ENCODE assay signal across 9 mouse cellular contexts in the genomic region with DNA sequence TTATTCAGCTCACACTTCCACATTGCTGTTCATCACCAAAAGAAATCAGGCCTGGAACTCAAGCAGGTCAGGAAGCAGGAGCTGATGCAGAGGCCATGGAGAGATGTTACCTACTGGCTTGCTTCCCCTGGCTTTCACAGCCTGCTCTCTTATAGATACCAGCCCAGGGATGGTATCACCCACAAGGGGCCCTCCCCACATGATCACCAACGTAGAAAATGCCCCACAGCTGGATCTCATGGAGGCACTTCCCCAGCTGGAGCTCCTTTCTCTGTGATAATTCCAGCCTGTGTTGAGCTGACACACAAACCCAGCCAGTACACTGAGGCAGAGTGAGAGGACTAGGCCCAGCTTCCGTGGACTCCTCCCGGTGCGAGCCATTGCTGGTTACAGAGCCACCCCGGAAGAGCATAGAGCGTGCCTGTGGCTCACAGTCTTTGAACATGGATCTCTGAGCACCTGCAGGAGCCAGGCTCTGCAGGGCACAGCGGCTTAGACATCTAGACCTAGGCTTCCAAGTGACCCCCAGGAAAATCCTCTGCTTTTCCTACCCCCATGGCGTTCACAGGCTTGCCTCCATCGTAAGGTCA. TPM values are rescaled to one million over a fixed set of nuclear protein-coding genes. Genes with fewer than 3 reads are reported as not detected.
A peak's percentile ranks its signal among the peaks of the same experiment; 100 is the strongest.
DNase-seq lines count a peak whose midpoint lies in the region; ATAC-seq lines count a peak whose summit lies in the region.
"Had no signal": no experiment of that assay in that cellular context is flagged by ENCODE, and none has a peak within 500 bp of the region (broad histone marks: within the 10 kb centered on the region; RNA-seq: fewer than 3 reads in every experiment).

No protein-coding gene starts in this region.

- H3K9me3 ChIP-seq in hindbrain, embryonic 10.5 days, result no peaks in the 10 kb centered on the region
- H3K9me3 ChIP-seq in hindbrain, embryonic 16.5 days (ENCODE audit: control insufficient read depth, low read length), result no peaks in the 10 kb centered on the region
- no peaks in the 10 kb centered on the region for H3K9me3 ChIP-seq in liver, embryonic 16.5 days (replicated peaks; ENCODE audit: control insufficient read depth, low read length)

- H3K9ac ChIP-seq in hindbrain, embryonic 16.5 days (ENCODE audit: low read depth, low read length), result no peak overlapping the region
- H3K9ac ChIP-seq in liver, embryonic 16.5 days (ENCODE audit: low read depth, low read length), result no peak overlapping the region

- WGBS in hindbrain, embryonic 10.5 days, result 85% methylated on average over 9 of the region's 9 CpGs
- 80% methylated on average over 9 of the region's 9 CpGs for WGBS in hindbrain, embryonic 16.5 days
- WGBS in liver, embryonic 16.5 days (ENCODE audit: insufficient replicate concordance), result 56% methylated on average over 9 of the region's 9 CpGs

- H3K4me3 ChIP-seq in hindbrain, embryonic 10.5 days, result no peak overlapping the region
- no peak overlapping the region for H3K4me3 ChIP-seq in hindbrain, embryonic 16.5 days (ENCODE audit: low read length)
- no peak overlapping the region for H3K4me3 ChIP-seq in liver, embryonic 16.5 days (ENCODE audit: low read depth, low read length)

- peak overlapping the region; percentile 71 for H3K27ac ChIP-seq in hindbrain, embryonic 10.5 days
- no peak overlapping the region for H3K27ac ChIP-seq in hindbrain, embryonic 16.5 days (ENCODE audit: low read depth, low read length)
- H3K27ac ChIP-seq in liver, embryonic 16.5 days (ENCODE audit: low read length), result peak overlapping the region; percentile 73

- H3K4me2 ChIP-seq in hindbrain, embryonic 16.5 days (ENCODE audit: low read length), result no peak overlapping the region
- H3K4me2 ChIP-seq in liver, embryonic 16.5 days (ENCODE audit: low read depth, low read length), result no peak overlapping the region

- peaks cover 7% of the 10 kb centered on the region; the same call in 1 of the 2 replicates for H3K4me1 ChIP-seq in hindbrain, embryonic 10.5 days (replicated peaks)
- H3K4me1 ChIP-seq in hindbrain, embryonic 16.5 days (ENCODE audit: control insufficient read depth, insufficient read depth, low read depth, low read length), result no peaks in the 10 kb centered on the region
- peaks cover 12% of the 10 kb centered on the region for H3K4me1 ChIP-seq in liver, embryonic 16.5 days (ENCODE audit: control insufficient read depth, low read depth, low read length)

- H3K36me3 ChIP-seq in hindbrain, embryonic 10.5 days, result no peaks in the 10 kb centered on the region
- no peaks in the 10 kb centered on the region for H3K36me3 ChIP-seq in hindbrain, embryonic 16.5 days (ENCODE audit: control insufficient read depth, insufficient read depth, low read length)
- H3K36me3 ChIP-seq in liver, embryonic 16.5 days (ENCODE audit: control insufficient read depth, insufficient read depth), result no peaks in the 10 kb centered on the region

- no peaks in the 10 kb centered on the region for H3K27me3 ChIP-seq in hindbrain, embryonic 10.5 days (ENCODE audit: insufficient read depth, poor library complexity, severe bottlenecking)
- H3K27me3 ChIP-seq in hindbrain, embryonic 16.5 days (replicated peaks; ENCODE audit: control insufficient read depth, insufficient read depth, low read length), result no peaks in the 10 kb centered on the region
- no peaks in the 10 kb centered on the region for H3K27me3 ChIP-seq in liver, embryonic 16.5 days (ENCODE audit: control insufficient read depth, insufficient read depth, low read depth, low read length)
- H3K27me3 ChIP-seq: Patski had no signal

- ATAC-seq in hindbrain, embryonic 16.5 days, result no peak
- no peak for ATAC-seq in liver, embryonic 16.5 days (ENCODE audit: low read depth)
- ATAC-seq: Patski had no signal

- no peak for DNase-seq in hindbrain, embryonic 10.5 days (ENCODE audit: low spot score)
- DNase-seq in urinary bladder, postnatal 10 days (ENCODE audit: low spot score), result peak; percentile 5
- DNase-seq in urinary bladder, adult 18-20 months (ENCODE audit: low spot score in 2 of 2), result no peak
- no peak for DNase-seq in cerebellum, adult 9-10 months
- no peak for DNase-seq in cerebellum, adult 18-20 months
- DNase-seq in layer of hippocampus, postnatal 14 days (ENCODE audit: low spot score in 2 of 2), result no peak

RNA-seq across cellular contexts. Expression of gene Sik1, which starts 49.7 kb away (rescaled TPM):
- polyA plus RNA-seq in hindbrain, embryonic 10.5 days (2016; fragmentation: Nextera tagmentation; extraction: Ambion mirVana), result 14.0 and 14.3 TPM in 2 replicates
- 16.2 and 17.4 TPM in 2 replicates for polyA plus RNA-seq in hindbrain, embryonic 16.5 days (2015; fragmentation: Nextera tagmentation; extraction: Ambion mirVana)
- polyA plus RNA-seq in liver, embryonic 16.5 days (2015; fragmentation: Nextera tagmentation; extraction: Ambion mirVana), result 5.4 and 5.9 TPM in 2 replicates
- 10 to 100 TPM; 16.1 to 16.7 TPM for total RNA-seq in layer of hippocampus, postnatal 14 days (2021)
